Mouse (Mus musculus) 3134 (cell line): ENCODE measurements around the gene Aplnr.

Experiments
- DNase-seq: peaks from one replicate; pipeline ENCODE4 v3.0.0-alpha.2; 2011; ENCODE audit warnings: low spot score; ENCODE audit not compliant: insufficient read length; ENCODE audit errors: extremely low read depth

Aplnr gene

GRCm38 (mm10) chr2:85136831-85137520 is 951 bp downstream of the Aplnr start:
- DNase-seq, result no peak

GRCm38 (mm10) chr2:85137601-85138140 is 1.6 kb downstream of the Aplnr start:
- DNase-seq, result no peak

DNA sequence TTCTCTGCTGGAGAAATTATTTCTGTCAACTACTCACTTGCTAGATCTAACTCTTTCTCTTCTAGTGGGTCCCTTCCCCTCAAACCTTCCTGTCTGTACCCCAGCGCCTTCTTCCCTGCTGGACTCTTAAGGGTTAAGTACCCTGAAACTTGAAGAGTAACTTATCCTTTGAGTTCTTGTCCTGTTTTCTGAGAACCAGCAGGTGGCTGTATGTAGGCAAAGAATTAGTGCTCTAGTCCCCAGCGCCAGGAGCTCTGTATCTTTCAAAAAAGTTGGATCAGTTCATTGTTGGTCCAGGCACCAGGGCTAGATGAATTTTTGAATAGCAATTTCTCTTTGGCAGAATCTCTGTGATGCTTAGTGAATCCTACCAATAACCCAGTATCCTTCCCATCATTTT is 2.1 kb downstream of the Aplnr start:
- DNase-seq, result no peak

- DNase-seq, result no peak
Observed at GRCm38 (mm10) chr2:85139393-85139792, 3.4 kb downstream of the Aplnr start.

- DNase-seq, result no peak
Observed at GRCm38 (mm10) chr2:85139846-85140245, 3.8 kb downstream of the Aplnr start.

DNA sequence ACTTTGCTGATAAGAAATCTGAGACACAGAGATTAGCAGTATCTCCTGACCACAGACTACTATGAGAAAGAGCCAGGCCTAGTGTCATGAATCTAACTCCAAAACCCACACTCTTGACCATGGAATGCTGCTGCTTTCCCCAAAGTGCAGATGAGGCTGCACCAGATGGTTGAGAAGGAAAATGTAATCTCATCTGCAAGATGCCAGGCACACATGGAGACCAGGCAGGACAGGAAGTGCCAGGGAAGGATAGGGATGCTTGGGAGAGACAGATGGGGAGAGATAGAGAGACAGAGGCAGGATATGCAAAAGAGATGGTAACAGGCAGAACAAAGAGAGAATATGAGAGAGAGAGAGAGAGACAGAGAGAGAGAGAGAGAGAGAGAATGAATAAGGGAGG is 4.8 kb downstream of the Aplnr start:
- no peak for DNase-seq

DNA sequence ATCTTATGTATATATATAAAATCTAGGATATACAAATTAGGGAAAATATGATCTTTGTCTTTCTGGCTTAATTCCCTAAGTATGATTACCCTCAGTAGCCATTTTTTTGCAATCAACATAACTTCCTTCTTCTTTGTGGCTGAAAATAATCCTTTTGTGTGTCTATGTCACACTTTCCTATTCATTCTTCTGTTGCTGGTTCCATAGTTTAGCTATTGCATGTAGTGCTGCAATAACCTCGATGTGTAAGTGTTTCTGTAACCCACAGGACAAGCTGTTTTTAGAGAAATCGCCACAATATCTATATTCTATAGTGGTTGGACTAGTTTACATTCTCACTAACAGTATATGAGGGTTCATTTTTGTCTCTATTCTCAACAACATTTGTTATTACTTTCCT is 8.9 kb downstream of the Aplnr start:
- DNase-seq, result no peak

DNA sequence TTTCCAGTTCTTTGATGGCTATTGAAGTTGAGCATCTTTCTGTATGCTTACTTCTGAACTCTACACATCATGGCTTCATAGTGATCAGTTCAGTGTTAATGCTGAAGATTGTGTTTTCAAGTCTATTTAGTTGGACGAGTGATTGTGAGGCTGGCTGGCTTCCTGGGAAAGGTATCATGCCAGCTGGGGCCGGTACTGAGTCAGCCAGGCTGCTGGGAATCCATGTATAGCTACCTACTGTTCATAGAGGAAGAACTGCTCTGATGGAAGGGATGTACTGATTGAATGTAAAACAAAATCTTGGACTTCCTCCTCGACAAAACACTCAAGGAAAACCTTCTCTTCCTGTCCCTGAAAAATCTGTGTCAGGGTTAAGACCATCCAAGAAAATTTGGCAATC is 9.3 kb downstream of the Aplnr start:
- no peak for DNase-seq

DNA sequence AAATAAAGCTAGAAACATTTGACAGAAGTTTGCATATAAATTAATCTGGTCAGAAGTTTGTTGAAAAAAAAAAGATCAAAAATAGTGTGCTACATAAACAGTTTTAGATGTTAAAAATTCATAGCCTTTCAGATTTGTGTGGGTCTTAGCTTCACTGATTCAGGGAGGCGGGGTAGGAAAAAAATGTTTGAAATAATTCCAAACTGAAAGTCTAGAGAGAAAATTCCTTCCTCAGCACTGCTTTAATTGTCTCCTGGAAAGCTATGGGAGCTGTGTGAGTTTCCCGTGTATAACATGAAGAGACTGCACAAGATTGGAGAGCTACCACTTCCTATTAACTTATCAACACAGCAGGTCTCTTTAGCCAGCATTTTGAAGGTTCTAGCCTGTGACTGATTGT is 11.5 kb downstream of the Aplnr start:
- no peak for DNase-seq

- no peak for DNase-seq
Observed at GRCm38 (mm10) chr2:85150373-85150772, 14.3 kb downstream of the Aplnr start.

GRCm38 (mm10) chr2:85151233-85151632 is 15.2 kb downstream of the Aplnr start:
- no peak for DNase-seq

DNA sequence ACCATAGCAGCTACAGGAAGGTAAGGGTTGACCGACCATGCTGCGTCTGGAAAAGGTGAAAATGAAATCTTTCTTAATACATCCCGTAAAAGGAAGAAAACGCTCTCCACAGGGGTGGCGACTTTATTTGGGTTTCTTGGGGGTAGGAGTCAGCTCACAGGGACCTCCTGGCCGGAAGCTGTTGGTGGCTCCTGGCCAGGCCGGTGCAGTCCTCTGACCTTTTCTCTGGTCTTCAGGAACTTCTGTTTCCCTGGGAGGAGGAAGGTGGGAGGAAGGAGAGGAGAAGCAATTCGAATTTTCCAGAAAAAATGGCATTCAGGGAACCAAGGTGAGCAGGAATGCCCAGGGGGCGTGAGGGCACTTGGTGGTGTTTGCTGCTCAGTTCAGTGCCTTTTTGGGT is 19.3 kb downstream of the Aplnr start:
- DNase-seq, result no peak

DNA sequence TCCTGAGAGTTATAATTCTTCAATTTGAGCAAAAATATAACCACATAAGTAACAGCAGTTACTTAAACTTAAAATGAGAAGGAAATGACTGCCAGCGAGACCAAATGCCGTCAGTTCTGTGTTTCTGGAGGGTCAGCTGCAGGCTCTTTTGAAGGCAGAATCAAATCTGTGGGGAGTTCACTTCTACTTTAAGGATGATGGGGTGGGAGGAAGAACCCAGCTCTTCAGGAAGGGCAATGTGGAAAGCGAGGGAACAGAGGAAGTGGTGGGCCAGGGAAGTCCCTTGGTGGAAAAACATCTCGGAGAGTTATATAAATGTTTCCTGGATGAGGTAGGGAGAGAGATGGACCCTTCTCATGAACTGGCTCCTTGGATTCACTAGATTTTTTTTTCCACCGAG is 20.1 kb downstream of the Aplnr start:
- no peak for DNase-seq

GRCm38 (mm10) chr2:85157382-85157781 is 21.4 kb downstream of the Aplnr start:
- no peak for DNase-seq

GRCm38 (mm10) chr2:85160901-85161637 is 25.0 kb downstream of the Aplnr start:
- DNase-seq, result no peak

GRCm38 (mm10) chr2:85161638-85162093 is 25.6 kb downstream of the Aplnr start:
- DNase-seq, result no peak

DNA sequence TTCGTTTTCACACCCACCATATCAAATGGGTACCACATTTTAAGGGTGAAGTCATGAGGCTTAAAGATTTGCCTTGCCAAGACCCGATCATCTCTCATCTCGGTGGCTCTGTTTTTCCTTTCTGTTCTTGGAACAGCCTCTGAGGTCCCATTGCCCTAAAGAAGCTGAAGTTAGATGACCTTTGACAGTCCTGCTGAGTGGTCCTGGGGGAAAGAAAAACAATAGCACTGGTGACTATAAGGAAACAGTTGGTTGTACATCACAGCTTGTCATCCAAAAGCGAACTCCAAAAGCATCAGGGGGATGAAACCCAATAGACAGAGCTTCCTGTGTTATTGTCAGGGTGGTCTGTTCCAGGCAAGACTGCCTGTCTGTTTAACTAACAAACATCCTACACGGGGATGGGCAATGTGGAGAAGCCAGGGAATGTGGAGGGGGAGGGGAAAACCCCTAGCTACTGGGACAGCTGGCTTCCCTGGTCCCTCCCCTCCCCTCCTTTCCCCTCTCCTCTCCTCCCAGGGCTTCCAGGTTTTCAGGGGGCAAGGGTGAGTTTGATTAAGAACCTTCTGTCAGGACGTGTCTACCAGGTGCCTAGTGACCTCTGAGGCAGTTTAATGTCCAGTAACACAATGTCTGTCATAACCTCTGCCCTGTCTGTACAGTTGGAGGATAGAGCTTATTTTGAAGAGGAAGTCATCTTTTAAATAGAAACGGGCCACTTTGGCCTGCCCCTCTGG is 27.5 kb downstream of the Aplnr start:
- no peak for DNase-seq

- DNase-seq, result no peak
Observed at GRCm38 (mm10) chr2:85167624-85168023, 31.6 kb downstream of the Aplnr start.

GRCm38 (mm10) chr2:85168327-85168726 is 32.3 kb downstream of the Aplnr start:
- DNase-seq, result no peak

DNA sequence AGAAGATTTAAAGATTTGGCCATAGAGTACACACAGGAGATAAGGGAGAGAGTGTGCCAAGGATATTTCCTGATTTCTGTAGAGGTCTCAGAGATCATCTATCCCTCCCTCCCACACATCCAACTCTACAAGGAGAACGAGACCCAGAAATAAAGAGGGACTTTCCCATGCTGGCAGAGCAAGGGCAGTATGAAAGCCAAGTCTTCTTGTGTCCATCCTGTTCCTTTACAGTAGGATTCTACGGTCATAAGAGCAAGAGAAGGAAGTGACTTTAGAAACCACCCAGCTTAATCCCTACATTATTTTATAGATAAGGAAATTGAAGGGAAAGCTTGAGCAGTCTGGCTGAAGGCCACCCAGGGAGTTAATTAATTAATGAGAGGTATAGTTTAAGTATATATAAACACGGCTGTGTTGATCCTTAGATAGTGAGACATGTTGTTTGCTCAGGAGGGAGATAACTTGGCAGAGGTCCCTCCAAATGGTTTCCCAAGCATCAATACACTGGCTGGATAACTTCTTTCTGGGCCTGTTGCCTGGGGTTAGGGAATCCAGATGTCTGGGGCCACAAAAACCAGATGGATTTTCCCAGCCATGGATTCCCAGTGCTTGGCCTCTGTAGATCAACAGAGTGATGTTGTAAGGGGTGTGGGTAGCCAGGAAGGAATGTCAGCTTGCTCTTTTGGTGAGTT is 36.2 kb downstream of the Aplnr start:
- DNase-seq, result no peak

GRCm38 (mm10) chr2:85172763-85173103 is 36.7 kb downstream of the Aplnr start:
- no peak for DNase-seq
